Mouse (Mus musculus) limb, embryonic 11.5 days (tissue): Measurements from ENCODE around the gene Atxn2l. TPM values are rescaled to one million over a fixed set of nuclear protein-coding genes. Genes with fewer than 3 reads are reported as not detected.

ENCODE experiments used
- ATAC-seq: fragments of 200-750 bp; cut with Nextera tagmentation; 2 replicates; pipeline ENCODE4 v1.8.0; 2017; ENCODE audit warnings: low read depth; ENCODE audit not compliant: insufficient number of reproducible peaks, low FRiP score, low TSS enrichment
- DNase-seq: peaks from one replicate; pipeline ENCODE4 v3.0.0-alpha.2; 2015; ENCODE audit warnings: low spot score
- H3K27ac ChIP-seq: fragments of 300-500 bp; sonication (generic); replicated peaks from 2 replicates; pipeline ENCODE4 v1.5.1; 2014; ENCODE audit warnings: low read depth, mild to moderate bottlenecking, low read length
- H3K27me3 ChIP-seq: fragments of 300-500 bp; sonication (generic); 2 replicates; pipeline ENCODE4 v1.6.1; 2014; ENCODE audit warnings: mild to moderate bottlenecking, low read length, mixed read lengths; ENCODE audit not compliant: control insufficient read depth, insufficient read depth
- H3K36me3 ChIP-seq: fragments of 300-500 bp; sonication (generic); 2 replicates; pipeline ENCODE4 v1.6.1; 2014; ENCODE audit warnings: mild to moderate bottlenecking, low read length, moderate library complexity, mixed read lengths; ENCODE audit not compliant: control insufficient read depth, insufficient read depth
- H3K4me1 ChIP-seq: fragments of 300-500 bp; sonication (generic); 2 replicates; pipeline ENCODE4 v1.6.1; 2014; ENCODE audit warnings: low read length, mixed read lengths; ENCODE audit not compliant: control insufficient read depth, insufficient read depth
- H3K4me2 ChIP-seq: fragments of 300-500 bp; sonication (generic); 2 replicates; pipeline ENCODE4 v1.6.1; 2014; ENCODE audit warnings: low read depth, mild to moderate bottlenecking, moderate library complexity; ENCODE audit not compliant: severe bottlenecking
- H3K4me3 ChIP-seq: fragments of 300-500 bp; sonication (generic); 2 replicates; pipeline ENCODE4 v1.5.1; 2014; ENCODE audit warnings: low read depth, low read length
- H3K9ac ChIP-seq: fragments of 300-500 bp; sonication (generic); 2 replicates; pipeline ENCODE4 v1.6.1; 2014; ENCODE audit warnings: mild to moderate bottlenecking, low read length
- H3K9me3 ChIP-seq: fragments of 300-500 bp; sonication (generic); 2 replicates; pipeline ENCODE4 v1.6.1; 2016; ENCODE audit warnings: low read length; ENCODE audit not compliant: control insufficient read depth
- WGBS: fragments of 180-500 bp; shearing (Covaris S2); extraction: QIAGEN DNeasy Blood & Tissue Kit; methylation state at CpG from one replicate; pipeline ENCODE4 v1.1.7; 2014; 5-methylcytosine and 5-hydroxymethylcytosine counted together
- polyA plus RNA-seq: library from polyadenylated mRNA; unstranded; fragments of >200 nt; fragmentation: Nextera tagmentation; extraction: Ambion mirVana; gene quantifications from 2 replicates; pipeline ENCODE4 v1.2.1, GENCODE M21; 2014

Gene Atxn2l
- polyA plus RNA-seq, 1 experiment from 2014 or later: 62.0 TPM

DNA sequence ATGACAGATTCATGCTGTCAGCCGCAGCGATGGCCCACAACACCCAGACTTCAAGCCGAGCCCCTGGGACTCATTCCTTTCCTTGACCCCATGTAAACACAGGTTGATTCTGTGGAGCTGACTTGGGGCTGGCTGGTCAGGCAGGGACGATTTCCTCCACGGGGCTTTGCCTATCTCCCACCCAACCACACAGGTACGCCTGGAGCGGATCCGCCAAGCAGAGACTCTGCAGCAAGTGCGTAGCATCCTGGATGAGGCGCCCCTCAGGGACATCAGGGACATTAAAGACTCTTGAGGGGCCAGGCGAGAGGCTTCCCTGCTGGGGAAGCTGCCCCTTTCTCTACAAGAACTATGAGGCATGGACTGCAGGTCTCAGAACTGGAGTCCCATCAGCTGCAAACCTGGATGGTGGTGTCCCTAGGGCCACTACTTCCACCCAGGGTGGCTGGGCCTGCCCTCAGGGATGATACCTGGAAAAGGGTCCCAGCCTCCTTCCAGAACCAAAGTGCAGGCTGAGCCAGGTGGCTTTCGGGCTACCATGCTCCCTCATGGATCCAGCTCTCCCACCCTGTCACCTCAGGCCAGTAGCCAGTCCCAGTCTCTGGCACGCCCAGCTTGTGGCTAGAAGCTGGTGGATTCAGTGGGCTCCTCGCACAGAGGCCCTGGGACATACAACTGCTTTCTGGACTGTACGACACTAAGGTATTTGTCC is 58.0 kb downstream of the Atxn2l start:
- DNase-seq: no peak
- Histone ChIP-seq H3K27me3 (no peaks in the 10 kb centered on the region), H3K27ac (no peak overlapping the region), H3K36me3 (peaks cover 7% of the 10 kb centered on the region), H3K4me2 (no peak overlapping the region), H3K9ac (no peak overlapping the region), H3K4me3 (no peak overlapping the region), H3K4me1 (no peaks in the 10 kb centered on the region), H3K9me3 (no peaks in the 10 kb centered on the region)
- 95% methylated on average over 15 of the region's 15 CpGs for WGBS
- no peak for ATAC-seq

- H3K27me3 ChIP-seq: no peaks in the 10 kb centered on the region
- WGBS: 95% methylated on average over 9 of the region's 9 CpGs
- no peak overlapping the region for H3K9ac ChIP-seq
- H3K4me3 ChIP-seq: no peak overlapping the region
- H3K27ac ChIP-seq: no peak overlapping the region
- no peaks in the 10 kb centered on the region for H3K9me3 ChIP-seq
- DNase-seq: no peak
- no peak overlapping the region for H3K4me2 ChIP-seq
- peaks cover 7% of the 10 kb centered on the region for H3K36me3 ChIP-seq
- no peak for ATAC-seq
- H3K4me1 ChIP-seq: no peaks in the 10 kb centered on the region
Observed at GRCm38 (mm10) chr7:126444536-126444935, 58.7 kb downstream of the Atxn2l start.

DNA sequence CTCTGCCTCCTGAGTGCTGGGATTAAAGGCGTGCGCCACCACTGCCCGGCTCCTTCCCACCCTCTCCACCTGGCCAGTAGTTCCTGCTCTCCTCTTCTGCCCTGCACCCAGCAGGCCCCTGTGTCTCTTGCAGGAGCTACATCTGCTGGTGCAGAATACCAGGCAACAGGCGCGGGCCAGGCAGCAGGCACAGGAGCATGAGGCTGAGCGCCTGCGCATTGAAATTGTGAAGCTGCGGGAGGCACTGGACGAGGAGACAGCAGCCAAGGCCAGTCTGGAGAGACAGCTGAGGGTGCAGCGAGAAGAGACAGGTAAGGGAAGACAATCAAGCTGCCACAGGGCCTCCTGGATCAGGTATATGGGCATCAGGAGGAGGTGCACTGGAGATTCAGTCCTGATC is 59.2 kb downstream of the Atxn2l start:
- Histone ChIP-seq H3K4me3 (no peak overlapping the region), H3K9me3 (no peaks in the 10 kb centered on the region), H3K27ac (no peak overlapping the region), H3K4me1 (no peaks in the 10 kb centered on the region), H3K36me3 (peaks cover 7% of the 10 kb centered on the region), H3K9ac (no peak overlapping the region), H3K27me3 (no peaks in the 10 kb centered on the region), H3K4me2 (no peak overlapping the region)
- 91% methylated on average over 10 of the region's 10 CpGs for WGBS
- no peak for ATAC-seq
- no peak for DNase-seq

Other genes starting within 250 kb of the Atxn2l start
- gene Sbk1, start 230.8 kb downstream of the Atxn2l start, polyA plus RNA-seq: 111 and 117 TPM in 2 replicates
- gene Lat, start 133.9 kb downstream of the Atxn2l start, polyA plus RNA-seq: 2.2 and 3.2 TPM in 2 replicates
- gene Spns1, start 126.0 kb downstream of the Atxn2l start, polyA plus RNA-seq: 41.7 and 46.5 TPM in 2 replicates
- gene Nfatc2ip, start 106.7 kb downstream of the Atxn2l start, polyA plus RNA-seq: 2.8 and 3.6 TPM in 2 replicates
- 0.41 TPM in 1 of 2 replicates, not detected in the other for gene Cd19, start 88.5 kb downstream of the Atxn2l start, polyA plus RNA-seq
- 25.8 and 28.1 TPM in 2 replicates for gene Rabep2, start 74.7 kb downstream of the Atxn2l start, polyA plus RNA-seq
- 16.0 and 18.8 TPM in 2 replicates for gene Atp2a1, start 40.3 kb downstream of the Atxn2l start, polyA plus RNA-seq
- 50.7 and 51.3 TPM in 2 replicates for gene Sh2b1, start 28.0 kb downstream of the Atxn2l start, polyA plus RNA-seq
- gene Tufm, start 16.1 kb downstream of the Atxn2l start, polyA plus RNA-seq: 165 and 170 TPM in 2 replicates
- gene Eif3c, start 63.0 kb upstream of the Atxn2l start, polyA plus RNA-seq: 195 and 204 TPM in 2 replicates
- 0.34 and 0.61 TPM in 2 replicates for gene Apobr, start 81.5 kb upstream of the Atxn2l start, polyA plus RNA-seq
- 27.9 and 33.6 TPM in 2 replicates for gene Cln3, start 82.4 kb upstream of the Atxn2l start, polyA plus RNA-seq
- not detected in 2 replicates for gene Il27, start 91.5 kb upstream of the Atxn2l start, polyA plus RNA-seq
- gene Nupr1, start 127.4 kb upstream of the Atxn2l start, polyA plus RNA-seq: 0.31 and 1.3 TPM in 2 replicates
- gene Sgf29, start 145.9 kb upstream of the Atxn2l start, polyA plus RNA-seq: 61.9 and 65.6 TPM in 2 replicates
- gene Sult1a1, start 173.0 kb upstream of the Atxn2l start, polyA plus RNA-seq: 0.23 and 0.47 TPM in 2 replicates
- 152 and 160 TPM in 2 replicates for gene Bola2, start 192.0 kb upstream of the Atxn2l start, polyA plus RNA-seq
- gene Slx1b, start 192.3 kb upstream of the Atxn2l start, polyA plus RNA-seq: 8.8 and 9.3 TPM in 2 replicates
- gene Coro1a, start 204.3 kb upstream of the Atxn2l start, polyA plus RNA-seq: 35.9 and 37.7 TPM in 2 replicates